Mouse (Mus musculus) limb, embryonic 11.5 days (tissue): Measurements from ENCODE around the gene Ass1. TPM values are rescaled to one million over a fixed set of nuclear protein-coding genes. Genes with fewer than 3 reads are reported as not detected.
"Not testable (repeated sequence)": the region's sequence is repeated elsewhere in the genome, so short reads cannot be mapped to it uniquely, and the experiment has no call there.

ENCODE experiments used
- ATAC-seq: fragments of 200-750 bp; cut with Nextera tagmentation; 2 replicates; pipeline ENCODE4 v1.8.0; 2017; ENCODE audit warnings: low read depth; ENCODE audit not compliant: insufficient number of reproducible peaks, low FRiP score, low TSS enrichment
- DNase-seq: peaks from one replicate; pipeline ENCODE4 v3.0.0-alpha.2; 2015; ENCODE audit warnings: low spot score
- H3K27ac ChIP-seq: fragments of 300-500 bp; sonication (generic); replicated peaks from 2 replicates; pipeline ENCODE4 v1.5.1; 2014; ENCODE audit warnings: low read depth, mild to moderate bottlenecking, low read length
- H3K27me3 ChIP-seq: fragments of 300-500 bp; sonication (generic); 2 replicates; pipeline ENCODE4 v1.6.1; 2014; ENCODE audit warnings: mild to moderate bottlenecking, low read length, mixed read lengths; ENCODE audit not compliant: control insufficient read depth, insufficient read depth
- H3K36me3 ChIP-seq: fragments of 300-500 bp; sonication (generic); 2 replicates; pipeline ENCODE4 v1.6.1; 2014; ENCODE audit warnings: mild to moderate bottlenecking, low read length, moderate library complexity, mixed read lengths; ENCODE audit not compliant: control insufficient read depth, insufficient read depth
- H3K4me1 ChIP-seq: fragments of 300-500 bp; sonication (generic); 2 replicates; pipeline ENCODE4 v1.6.1; 2014; ENCODE audit warnings: low read length, mixed read lengths; ENCODE audit not compliant: control insufficient read depth, insufficient read depth
- H3K4me2 ChIP-seq: fragments of 300-500 bp; sonication (generic); 2 replicates; pipeline ENCODE4 v1.6.1; 2014; ENCODE audit warnings: low read depth, mild to moderate bottlenecking, moderate library complexity; ENCODE audit not compliant: severe bottlenecking
- H3K4me3 ChIP-seq: fragments of 300-500 bp; sonication (generic); 2 replicates; pipeline ENCODE4 v1.5.1; 2014; ENCODE audit warnings: low read depth, low read length
- H3K9ac ChIP-seq: fragments of 300-500 bp; sonication (generic); 2 replicates; pipeline ENCODE4 v1.6.1; 2014; ENCODE audit warnings: mild to moderate bottlenecking, low read length
- H3K9me3 ChIP-seq: fragments of 300-500 bp; sonication (generic); 2 replicates; pipeline ENCODE4 v1.6.1; 2016; ENCODE audit warnings: low read length; ENCODE audit not compliant: control insufficient read depth
- WGBS: fragments of 180-500 bp; shearing (Covaris S2); extraction: QIAGEN DNeasy Blood & Tissue Kit; methylation state at CpG from one replicate; pipeline ENCODE4 v1.1.7; 2014; 5-methylcytosine and 5-hydroxymethylcytosine counted together
- polyA plus RNA-seq: library from polyadenylated mRNA; unstranded; fragments of >200 nt; fragmentation: Nextera tagmentation; extraction: Ambion mirVana; gene quantifications from 2 replicates; pipeline ENCODE4 v1.2.1, GENCODE M21; 2014

Gene Ass1
- polyA plus RNA-seq, 1 experiment from 2014 or later = 5.8 TPM

DNA sequence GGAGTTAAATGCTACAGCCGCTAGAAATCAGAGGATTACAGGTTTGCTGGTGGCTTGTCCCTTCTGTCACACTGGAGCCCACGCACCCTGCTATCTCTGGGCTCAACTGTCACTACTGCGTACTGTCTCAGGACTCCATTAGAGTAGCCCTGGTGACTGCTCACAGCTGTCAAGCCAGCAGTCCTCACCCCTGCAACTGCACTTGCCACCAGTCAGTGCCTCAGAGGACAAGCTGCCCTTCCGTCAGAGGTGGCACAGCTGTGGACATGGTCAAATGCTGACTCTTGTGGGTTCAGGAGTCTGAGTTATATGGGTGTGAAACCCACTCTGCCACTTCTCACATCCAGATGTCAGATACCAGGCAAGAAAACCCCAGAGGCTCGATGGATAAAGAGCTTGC is 68.7 kb downstream of the Ass1 start:
- no peaks in the 10 kb centered on the region for H3K36me3 ChIP-seq
- WGBS = 71% methylated on average over 5 of the region's 5 CpGs
- no peak overlapping the region for H3K27ac ChIP-seq
- H3K9ac ChIP-seq = no peak overlapping the region
- no peak for ATAC-seq
- H3K27me3 ChIP-seq = no peaks in the 10 kb centered on the region
- H3K9me3 ChIP-seq = no peaks in the 10 kb centered on the region
- no peak overlapping the region for H3K4me3 ChIP-seq
- no peaks in the 10 kb centered on the region for H3K4me1 ChIP-seq
- DNase-seq = no peak
- no peak overlapping the region for H3K4me2 ChIP-seq

DNA sequence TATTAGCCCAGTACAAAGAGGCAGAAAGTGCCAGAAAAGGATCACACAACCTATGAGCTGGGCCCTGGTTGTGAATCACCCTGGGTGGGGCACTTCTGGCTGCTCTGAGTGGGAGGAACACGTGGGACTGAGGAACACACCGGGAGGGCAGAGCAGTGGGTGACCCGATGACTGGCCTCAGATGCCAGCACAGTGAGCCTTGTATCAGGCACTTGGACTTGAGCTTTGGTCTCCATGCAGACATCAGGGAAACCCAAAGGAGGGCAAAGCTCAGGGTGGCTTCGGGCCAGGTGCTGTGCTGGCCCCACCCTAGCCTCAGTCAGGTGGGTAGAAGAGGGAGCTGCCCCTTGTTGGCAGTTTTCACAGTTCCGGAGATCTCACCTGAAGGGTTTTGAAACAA is 71.6 kb downstream of the Ass1 start:
- Histone ChIP-seq H3K27me3 (no peaks in the 10 kb centered on the region), H3K9me3 (no peaks in the 10 kb centered on the region), H3K4me1 (no peaks in the 10 kb centered on the region), H3K36me3 (no peaks in the 10 kb centered on the region), H3K4me2 (no peak overlapping the region), H3K9ac (no peak overlapping the region), H3K4me3 (no peak overlapping the region), H3K27ac (no peak overlapping the region)
- WGBS = 91% methylated on average over 5 of the region's 5 CpGs
- no peak for DNase-seq
- ATAC-seq = no peak

DNA sequence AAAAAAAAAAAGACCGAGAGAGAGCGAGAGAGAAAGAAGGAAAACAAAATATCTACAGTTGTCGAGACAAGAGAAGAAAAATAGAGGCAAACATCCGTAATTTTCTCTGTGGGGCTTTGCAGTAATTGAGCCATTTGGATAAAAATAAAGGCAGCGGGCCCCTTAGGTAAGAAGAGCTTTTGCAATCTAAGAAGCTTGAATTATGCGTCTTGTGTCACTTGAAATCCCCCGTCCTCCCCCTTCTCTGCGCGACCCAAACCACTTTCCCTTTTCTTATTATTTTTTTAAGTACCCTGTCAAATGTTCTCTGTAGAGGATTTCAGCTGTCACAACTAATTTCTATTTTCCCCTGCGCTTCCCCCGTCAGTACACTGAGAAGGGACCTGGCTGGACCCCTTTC is 77.7 kb downstream of the Ass1 start:
- H3K27me3 ChIP-seq = no peaks in the 10 kb centered on the region
- H3K4me3 ChIP-seq = no peak overlapping the region
- H3K27ac ChIP-seq = no peak overlapping the region
- DNase-seq (no peak), ATAC-seq (no peak)
- no peak overlapping the region for H3K9ac ChIP-seq
- H3K4me1 ChIP-seq = no peaks in the 10 kb centered on the region
- no peaks in the 10 kb centered on the region for H3K36me3 ChIP-seq
- WGBS = 76% methylated on average over 11 of the region's 11 CpGs
- no peak overlapping the region for H3K4me2 ChIP-seq
- H3K9me3 ChIP-seq = no peaks in the 10 kb centered on the region

DNA sequence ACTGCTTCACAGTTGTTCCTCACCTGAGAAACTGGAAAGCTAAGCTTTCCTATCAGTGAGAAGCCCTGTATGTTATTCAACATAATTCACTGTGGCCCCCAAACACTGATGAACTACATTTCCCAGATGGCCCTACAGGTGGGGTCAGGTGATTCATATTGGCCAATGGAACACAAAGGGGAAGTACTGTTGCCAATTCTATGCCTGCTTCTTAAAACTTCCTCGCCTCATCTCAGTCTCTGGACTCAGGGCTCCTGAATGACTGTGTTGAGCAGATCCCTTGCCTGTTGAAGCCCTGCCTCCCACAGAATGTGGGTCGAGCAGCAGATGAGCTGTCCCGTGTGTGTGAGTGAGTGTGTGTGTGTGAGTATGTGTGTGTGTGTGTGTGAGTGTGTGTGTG is 80.5 kb downstream of the Ass1 start:
- 78% methylated on average over 3 of the region's 3 CpGs for WGBS
- Histone ChIP-seq H3K9me3 (no peaks in the 10 kb centered on the region), H3K27me3 (no peaks in the 10 kb centered on the region), H3K4me1 (no peaks in the 10 kb centered on the region), H3K36me3 (no peaks in the 10 kb centered on the region), H3K9ac (no peak overlapping the region), H3K4me3 (no peak overlapping the region), H3K4me2 (no peak overlapping the region), H3K27ac (no peak overlapping the region)
- ATAC-seq (no peak), DNase-seq (no peak)

DNA sequence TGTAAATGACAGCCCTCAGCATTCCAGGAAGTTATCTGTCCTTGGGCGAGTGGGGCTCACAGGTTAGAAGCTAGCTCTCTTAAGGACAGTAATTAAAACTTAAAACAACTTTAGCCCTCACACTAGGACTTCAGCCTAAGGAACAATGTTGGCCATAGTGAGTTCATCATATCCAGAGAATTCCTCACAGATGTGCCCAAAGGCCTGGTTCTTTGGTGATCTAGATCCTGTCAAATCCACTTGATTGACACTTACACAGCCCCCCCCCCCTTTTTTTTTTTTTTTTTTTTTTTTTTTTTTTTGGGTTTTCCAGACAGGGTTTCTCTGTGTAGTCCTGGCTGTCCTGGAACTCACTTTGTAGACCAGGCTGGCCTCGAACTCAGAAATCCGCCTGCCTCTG is 81.3 kb downstream of the Ass1 start:
- not testable (repeated sequence) for H3K4me1 ChIP-seq, H3K4me3 ChIP-seq, H3K9me3 ChIP-seq, H3K9ac ChIP-seq, H3K27ac ChIP-seq, H3K27me3 ChIP-seq, H3K36me3 ChIP-seq, H3K4me2 ChIP-seq, DNase-seq, ATAC-seq
- 84% methylated on average over 2 of the region's 3 CpGs for WGBS

DNA sequence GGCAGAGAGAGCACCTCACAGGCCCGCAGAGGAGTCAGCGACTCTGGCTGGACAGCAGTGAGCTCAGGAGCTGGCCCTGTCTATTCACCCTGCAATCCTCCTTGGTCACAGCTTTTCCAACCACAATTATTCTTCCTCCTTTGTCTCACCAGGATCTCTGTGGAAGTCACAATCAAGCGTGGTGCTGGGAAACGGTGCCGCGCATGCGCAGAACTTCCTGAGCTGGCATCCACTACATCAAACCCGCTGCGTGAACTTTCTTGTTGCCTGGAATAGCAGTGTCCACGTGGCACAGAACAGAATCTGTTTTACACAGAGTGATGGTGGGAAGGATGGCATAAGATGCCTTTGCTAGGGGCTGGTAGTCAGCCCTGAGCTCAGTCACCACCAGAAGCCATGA is 82.0 kb downstream of the Ass1 start:
- Histone ChIP-seq H3K27me3 (no peaks in the 10 kb centered on the region), H3K4me2 (no peak overlapping the region), H3K4me3 (no peak overlapping the region), H3K9ac (no peak overlapping the region), H3K27ac (no peak overlapping the region), H3K36me3 (no peaks in the 10 kb centered on the region), H3K9me3 (no peaks in the 10 kb centered on the region), H3K4me1 (no peaks in the 10 kb centered on the region)
- WGBS = 88% methylated on average over 10 of the region's 10 CpGs
- ATAC-seq (no peak), DNase-seq (no peak)

DNA sequence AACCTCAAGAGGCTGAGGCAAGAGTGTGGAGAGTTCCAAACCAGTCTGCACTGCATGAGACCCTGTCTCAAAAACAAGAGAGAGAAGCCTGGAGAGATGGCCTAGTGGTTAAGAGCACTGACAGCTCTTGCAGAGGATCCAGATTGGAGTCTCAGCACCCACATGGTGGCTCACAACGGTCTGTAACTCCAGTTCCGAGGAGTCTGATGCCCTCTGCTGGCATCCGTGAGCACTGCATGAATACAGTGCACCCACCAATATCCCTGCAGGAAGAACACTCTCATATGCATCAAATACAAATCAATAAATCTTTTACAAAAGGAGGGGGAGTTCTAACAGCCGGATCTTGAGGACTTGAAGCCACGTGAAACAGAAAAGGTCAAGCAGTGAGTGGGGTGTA is 84.6 kb downstream of the Ass1 start:
- no peak for ATAC-seq
- Histone ChIP-seq H3K4me3 (no peak overlapping the region), H3K4me2 (no peak overlapping the region), H3K27ac (no peak overlapping the region), H3K27me3 (no peaks in the 10 kb centered on the region), H3K9ac (no peak overlapping the region), H3K36me3 (no peaks in the 10 kb centered on the region), H3K9me3 (no peaks in the 10 kb centered on the region), H3K4me1 (no peaks in the 10 kb centered on the region)
- 79% methylated on average over 5 of the region's 5 CpGs for WGBS
- no peak for DNase-seq

Other genes starting within 250 kb of the Ass1 start
- 59.6 and 61.9 TPM in 2 replicates for gene Ncs1, start 224.4 kb upstream of the Ass1 start, polyA plus RNA-seq
- gene Hmcn2, start 155.8 kb upstream of the Ass1 start, polyA plus RNA-seq = not detected in 2 replicates
- gene Fubp3, start 102.4 kb downstream of the Ass1 start, polyA plus RNA-seq = 92.4 and 96.4 TPM in 2 replicates
- gene Prdm12, start 169.8 kb downstream of the Ass1 start, polyA plus RNA-seq = 0.07 and 0.09 TPM in 2 replicates
- gene Exosc2, start 200.5 kb downstream of the Ass1 start, polyA plus RNA-seq = 86.2 and 91.5 TPM in 2 replicates
- gene Abl1, start 218.2 kb downstream of the Ass1 start, polyA plus RNA-seq = 57.7 and 60.7 TPM in 2 replicates